In the genomic region with DNA sequence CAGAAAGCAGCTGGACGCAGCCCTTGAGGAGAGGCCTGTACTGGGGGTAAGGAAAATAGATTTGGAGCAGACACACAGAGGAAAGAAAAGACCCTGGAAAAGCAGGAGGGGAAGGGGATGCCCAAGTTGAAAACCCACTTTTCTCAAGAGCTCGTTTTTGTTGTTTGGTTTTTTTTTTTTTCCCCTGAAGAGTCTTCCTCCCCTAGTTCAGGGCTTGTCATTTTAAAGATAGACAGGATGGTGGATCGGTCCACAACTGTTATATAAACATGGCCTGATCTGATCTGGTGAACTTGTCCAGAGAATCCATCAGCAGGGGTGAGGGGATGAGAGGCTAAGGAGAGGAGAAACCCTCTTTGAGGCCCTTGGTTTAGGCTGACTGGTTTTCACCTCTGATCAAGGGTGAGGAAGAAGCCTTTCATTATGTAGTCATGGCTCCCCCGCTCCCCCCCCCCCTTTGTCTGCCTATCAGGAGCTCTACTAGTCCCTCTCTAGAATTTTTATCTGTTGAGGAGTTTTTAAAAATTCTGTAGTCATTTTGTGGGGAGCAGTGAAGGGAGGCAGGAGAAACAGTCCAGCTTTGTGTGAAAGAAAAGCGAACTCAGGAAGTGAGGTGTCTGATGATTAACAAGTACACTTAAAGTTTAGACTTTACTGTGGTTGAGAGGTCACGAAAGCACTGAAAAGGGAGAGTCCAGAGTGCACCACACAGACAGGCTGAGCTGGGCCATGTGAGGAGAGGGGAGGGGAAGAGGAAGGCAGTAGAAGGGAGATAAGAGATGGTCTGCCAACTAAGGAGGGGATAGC, we compare ENCODE assay signal across 9 mouse cellular contexts. TPM values are rescaled to one million over a fixed set of nuclear protein-coding genes. Genes with fewer than 3 reads are reported as not detected.
DNase-seq lines count a peak whose midpoint lies in the region; ATAC-seq and TF ChIP-seq lines count a peak whose summit lies in the region.
"Had no signal": no experiment of that assay in that cellular context is flagged by ENCODE, and none has a peak within 500 bp of the region (broad histone marks: within the 10 kb centered on the region; RNA-seq: fewer than 3 reads in every experiment).

No protein-coding gene starts in this region.

- peaks cover 7% of the 10 kb centered on the region; the same call in 1 of the 2 replicates for H3K36me3 ChIP-seq in lung, embryonic 15.5 days
- no peaks in the 10 kb centered on the region for H3K36me3 ChIP-seq in stomach, embryonic 16.5 days (ENCODE audit: control insufficient read depth, insufficient read depth, low read length)

- no peaks in the 10 kb centered on the region for H3K27me3 ChIP-seq in lung, embryonic 15.5 days
- H3K27me3 ChIP-seq in stomach, embryonic 16.5 days (ENCODE audit: control insufficient read depth, insufficient read depth, low read length): no peaks in the 10 kb centered on the region

- no peak overlapping the region for H3K4me2 ChIP-seq in lung, embryonic 15.5 days
- no peak overlapping the region for H3K4me2 ChIP-seq in stomach, embryonic 16.5 days (ENCODE audit: low read depth, low read length)

- DNase-seq in lung, adult 2 months: no peak
- peak; percentile 73 to 90 for DNase-seq in kidney, postnatal 36 days
- no peak for DNase-seq in right cerebral cortex, adult 18-20 months
- no peak for DNase-seq in left cerebral cortex, postnatal 14 days (ENCODE audit: low spot score in 2 of 2)
- DNase-seq in lung, postnatal 25 days (ENCODE audit: low spot score): no peak
- DNase-seq: cerebellum, postnatal 14 days had no signal

- H3K27ac ChIP-seq in lung, embryonic 15.5 days: 0 out of 2 replicates have a peak overlapping the region, but pooled peaks have one; percentile 24
- H3K27ac ChIP-seq in stomach, embryonic 16.5 days (ENCODE audit: low read length): no peak overlapping the region

- no peak for TF ChIP-seq CTCF in lung, adult 2 months (IDR thresholded peaks at IDR 0.05; ENCODE audit: insufficient read depth, low read length)

- H3K9ac ChIP-seq in lung, embryonic 15.5 days: no peak overlapping the region
- H3K9ac ChIP-seq in stomach, embryonic 16.5 days (ENCODE audit: low read length): no peak overlapping the region

- WGBS in lung, embryonic 15.5 days: 40% methylated on average over 6 of the region's 6 CpGs
- WGBS in lung, adult 2 months: 48% methylated on average over 6 of the region's 6 CpGs
- WGBS in stomach, embryonic 16.5 days: 50% methylated on average over 6 of the region's 6 CpGs

- intact Hi-C loops in left cerebral cortex, postnatal 14 days (cut with DNase I): no loop called here

- H3K9me3 ChIP-seq in lung, embryonic 15.5 days: no peaks in the 10 kb centered on the region
- no peaks in the 10 kb centered on the region for H3K9me3 ChIP-seq in stomach, embryonic 16.5 days (replicated peaks; ENCODE audit: control insufficient read depth, low read length)

- peaks cover 22% of the 10 kb centered on the region for H3K4me1 ChIP-seq in lung, embryonic 15.5 days
- peaks cover 15% of the 10 kb centered on the region for H3K4me1 ChIP-seq in lung, adult 2 months (ENCODE audit: control insufficient read depth, insufficient read depth, low read length)
- H3K4me1 ChIP-seq in stomach, embryonic 16.5 days (ENCODE audit: control insufficient read depth, insufficient read depth, low read length): 0 out of 2 replicates have a peak, but pooled peaks cover 5% of the 10 kb centered on the region

- no peak for TF ChIP-seq POLR2A in lung, adult 2 months (IDR thresholded peaks at IDR 0.05; ENCODE audit: borderline replicate concordance, extremely low read depth, low read depth, low read length)

- H3K4me3 ChIP-seq in lung, embryonic 15.5 days: no peak overlapping the region
- H3K4me3 ChIP-seq in lung, adult 2 months (replicated peaks; ENCODE audit: extremely low read depth, low read depth, low read length): no peak overlapping the region
- no peak overlapping the region for H3K4me3 ChIP-seq in stomach, embryonic 16.5 days (replicated peaks; ENCODE audit: low read length)

- peak; percentile 70 for ATAC-seq in lung, embryonic 15.5 days (ENCODE audit: borderline replicate concordance, extremely low read depth, low FRiP score, low TSS enrichment)
- peak; percentile 20 for ATAC-seq in granulocyte monocyte progenitor cell, adult 5-6 weeks (replicated peaks; ENCODE audit: poor library complexity, severe bottlenecking)
- ATAC-seq in stomach, embryonic 16.5 days (ENCODE audit: insufficient read depth, low FRiP score): 0 out of 2 replicates have a peak, but pooled peaks have one; percentile 33

RNA-seq across cellular contexts. Expression of a gene that starts 1.2 kb away (rescaled TPM):
- polyA plus RNA-seq in lung, embryonic 15.5 days (2015; fragmentation: Nextera tagmentation; extraction: Ambion mirVana): 3.1 and 3.8 TPM in 2 replicates
- polyA plus RNA-seq in lung, adult 2 months (2012; rRNA removed): 13.0 and 22.7 TPM in 2 replicates
- not detected in 2 replicates for total RNA-seq in granulocyte monocyte progenitor cell, adult 5-6 weeks (2014; fragmentation: Nextera tagmentation)
- not detected in 2 replicates for total RNA-seq in granulocyte monocyte progenitor cell, adult 5-6 weeks (2017)
- polyA plus RNA-seq in stomach, embryonic 16.5 days (2015; fragmentation: Nextera tagmentation; extraction: Ambion mirVana): 1.0 and 1.9 TPM in 2 replicates
- total RNA-seq in left cerebral cortex, postnatal 14 days (2021): 1 to 10 TPM in 1 of 2 experiments, under 1 TPM in 1; 0.97 to 1.5 TPM

RNA-seq across cellular contexts. Expression of a gene that starts 24.6 kb away (rescaled TPM):
- polyA plus RNA-seq in lung, embryonic 15.5 days (2015; fragmentation: Nextera tagmentation; extraction: Ambion mirVana): 33.7 and 37.6 TPM in 2 replicates
- 30.0 and 34.1 TPM in 2 replicates for polyA plus RNA-seq in lung, adult 2 months (2012; rRNA removed)
- total RNA-seq in granulocyte monocyte progenitor cell, adult 5-6 weeks (2014; fragmentation: Nextera tagmentation): 30.2 and 32.0 TPM in 2 replicates
- total RNA-seq in granulocyte monocyte progenitor cell, adult 5-6 weeks (2017): 21.6 and 27.5 TPM in 2 replicates
- polyA plus RNA-seq in stomach, embryonic 16.5 days (2015; fragmentation: Nextera tagmentation; extraction: Ambion mirVana): 53.9 and 56.2 TPM in 2 replicates
- total RNA-seq in left cerebral cortex, postnatal 14 days (2021): 1 to 10 TPM; 1.0 to 1.2 TPM

RNA-seq across cellular contexts. Expression of a gene that starts 35.0 kb away (rescaled TPM):
- not detected in 2 replicates for polyA plus RNA-seq in lung, embryonic 15.5 days (2015; fragmentation: Nextera tagmentation; extraction: Ambion mirVana)
- not detected in 2 replicates for polyA plus RNA-seq in lung, adult 2 months (2012; rRNA removed)
- not detected in 2 replicates for total RNA-seq in granulocyte monocyte progenitor cell, adult 5-6 weeks (2014; fragmentation: Nextera tagmentation)
- total RNA-seq in granulocyte monocyte progenitor cell, adult 5-6 weeks (2017): not detected in 2 replicates
- not detected in 2 replicates for polyA plus RNA-seq in stomach, embryonic 16.5 days (2015; fragmentation: Nextera tagmentation; extraction: Ambion mirVana)
- not detected for total RNA-seq in left cerebral cortex, postnatal 14 days (2021)

Comparison
In these comparisons a context has a peak if more than half of its experiments do, and no peak if none do; other contexts are left out.
1. ATAC-seq: peak in every context shown above with its lines; median percentile 70 in lung, embryonic 15.5 days; 33 in stomach, embryonic 16.5 days; 20 in granulocyte monocyte progenitor cell, adult 5-6 weeks.
2. DNase-seq: peak in kidney, postnatal 36 days (2 of 2); none in lung, adult 2 months (single experiment), right cerebral cortex, adult 18-20 months (single experiment), left cerebral cortex, postnatal 14 days (0 of 2) and lung, postnatal 25 days (single experiment).